Mouse (Mus musculus) lung, adult 2 months (tissue): ENCODE measurements around the gene Adgrd1.

Experiments used
- CTCF ChIP-seq: fragments of 200-500 bp; IDR thresholded peaks from 2 replicates; pipeline ENCODE4 v1.5.1; 2011; ENCODE audit warnings: mild to moderate bottlenecking, low read length, control low read depth; ENCODE audit not compliant: insufficient read depth
- POLR2A ChIP-seq: fragments of 200-500 bp; IDR thresholded peaks from 2 replicates; pipeline ENCODE4 v1.6.1; 2011; ENCODE audit warnings: low read depth, mild to moderate bottlenecking, control low read depth, low read length, borderline replicate concordance; ENCODE audit errors: extremely low read depth

- TF ChIP-seq CTCF (no peak), POLR2A (no peak)
These were observed 112.3 kb downstream of the Adgrd1 start for GRCm38 (mm10) chr5:129208845-129209244.
